Mouse (Mus musculus) liver, adult (tissue): ENCODE results near the gene 6330403K07Rik.
A peak's percentile ranks its signal among the peaks of the same experiment; 100 is the strongest.

Experiments
- GATA4 ChIP-seq: IDR thresholded peaks from 2 replicates; pipeline ENCODE4 v1.6.1; 2014; ENCODE audit warnings: mild to moderate bottlenecking, low read length; ENCODE audit not compliant: insufficient replicate concordance

Gene 6330403K07Rik

GRCm38 (mm10) chr11:71007831-71008230, 25.5 kb downstream of the 6330403K07Rik start:
- TF ChIP-seq GATA4, result no peak

- TF ChIP-seq GATA4, result no peak
Observed at GRCm38 (mm10) chr11:71007026-71007425, 26.3 kb downstream of the 6330403K07Rik start.

DNA sequence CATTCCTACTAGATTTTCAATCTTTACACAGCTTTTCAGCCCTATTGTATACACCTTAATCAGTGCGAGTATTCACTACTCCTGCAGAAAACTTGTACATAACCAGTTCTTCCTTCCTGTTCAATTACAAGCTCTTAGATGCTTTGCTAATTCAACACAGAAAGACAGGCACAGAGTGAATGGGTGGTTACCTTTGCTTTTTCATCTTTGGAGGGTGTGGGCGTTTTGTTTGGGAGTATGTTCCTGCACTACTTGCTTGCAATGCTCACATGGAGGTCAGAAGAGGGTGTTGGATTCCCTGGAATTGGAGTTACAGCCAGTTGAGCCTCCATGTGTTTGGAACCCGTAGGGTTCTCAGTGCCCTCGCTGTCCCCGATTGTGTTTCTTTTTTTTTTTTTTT, 28.3 kb downstream of the 6330403K07Rik start:
- TF ChIP-seq GATA4, result no peak

GRCm38 (mm10) chr11:71004316-71004773, 29.0 kb downstream of the 6330403K07Rik start, which contains the start of gene Dhx33:
TSS of gene Dhx33 (minus strand) at chr11:71004437.
- TF ChIP-seq GATA4, result peak; percentile 34; the same call in 1 of the 2 replicates

GRCm38 (mm10) chr11:71003611-71004315, 29.6 kb downstream of the 6330403K07Rik start:
- TF ChIP-seq GATA4, result no peak

GRCm38 (mm10) chr11:71001167-71001566, 32.1 kb downstream of the 6330403K07Rik start:
- no peak for TF ChIP-seq GATA4

DNA sequence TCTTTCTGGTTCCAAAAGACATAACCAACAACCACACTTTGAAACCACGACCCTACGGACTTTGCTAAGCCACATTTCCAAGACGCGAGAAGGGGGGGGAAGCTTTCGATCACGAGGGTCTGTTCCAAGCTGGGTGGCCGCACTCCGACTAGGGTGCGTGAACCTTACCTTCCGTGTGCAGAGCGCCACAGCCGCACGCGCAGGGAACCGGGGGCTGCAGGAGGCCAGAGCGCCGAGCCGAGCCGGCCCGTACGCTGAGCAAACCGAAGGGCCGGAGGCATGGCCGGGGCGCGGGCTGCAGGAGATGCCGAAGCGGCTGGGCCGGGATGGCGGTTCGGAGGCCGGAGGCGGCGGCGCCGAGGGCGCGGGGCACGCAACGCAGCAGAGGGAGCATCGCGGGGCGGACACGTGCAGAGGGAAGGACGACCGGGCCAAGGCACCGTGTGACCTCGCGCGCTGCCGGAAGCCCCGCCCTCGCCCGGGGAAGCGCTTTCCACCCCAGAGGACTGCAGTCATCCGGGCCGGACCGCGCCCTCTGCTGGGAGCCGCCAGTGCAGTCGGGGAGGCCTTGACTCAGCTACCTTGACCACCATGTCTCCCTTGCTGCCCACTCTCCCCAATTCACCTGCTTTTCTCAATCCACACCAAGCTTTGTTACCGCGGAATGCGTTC, 50.6 kb downstream of the 6330403K07Rik start, which contains the start of gene C1qbp:
TSS of gene C1qbp (minus strand) at position 470 of the 672 bp plus-strand sequence.
- peak; percentile 41; the same call in 1 of the 2 replicates for TF ChIP-seq GATA4

DNA sequence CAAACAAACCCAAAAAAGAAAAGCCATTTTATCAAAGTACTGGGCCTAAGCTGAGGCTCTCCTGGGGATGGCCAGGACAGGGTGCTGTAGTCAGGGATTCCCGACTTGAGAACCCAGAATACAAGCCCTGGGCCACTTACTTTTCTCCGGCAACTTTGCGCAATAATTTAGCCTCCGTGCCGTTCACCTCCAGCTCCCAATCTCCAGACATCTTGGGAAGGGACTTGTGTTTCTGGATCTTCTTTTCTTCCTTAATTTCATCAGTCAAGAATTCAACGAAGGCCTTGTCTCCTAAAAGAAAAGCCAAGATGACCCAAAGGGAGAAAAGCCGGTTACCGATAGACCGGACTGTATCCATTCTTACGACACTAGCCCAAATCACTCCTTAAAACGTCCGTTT, 51.3 kb downstream of the 6330403K07Rik start:
- no peak for TF ChIP-seq GATA4
